Mouse (Mus musculus) limb, embryonic 12.5 days (tissue): ENCODE data around the gene Sdsl. TPM values are rescaled to one million over a fixed set of nuclear protein-coding genes. Genes with fewer than 3 reads are reported as not detected.
A peak's percentile ranks its signal among the peaks of the same experiment; 100 is the strongest.

Experiments
- ATAC-seq: fragments of 200-750 bp; cut with Nextera tagmentation; 2 replicates; pipeline ENCODE4 v1.8.0; 2017; ENCODE audit warnings: low read depth, moderate TSS enrichment; ENCODE audit not compliant: insufficient number of reproducible peaks, insufficient read depth, low FRiP score, low TSS enrichment
- H3K27ac ChIP-seq: fragments of 300-500 bp; sonication (generic); 2 replicates; pipeline ENCODE4 v1.5.1; 2016; ENCODE audit warnings: mild to moderate bottlenecking, moderate library complexity
- H3K27me3 ChIP-seq: fragments of 300-500 bp; sonication (generic); 2 replicates; pipeline ENCODE4 v1.6.1; 2016; ENCODE audit warnings: mild to moderate bottlenecking, moderate library complexity
- H3K36me3 ChIP-seq: fragments of 300-500 bp; sonication (generic); 2 replicates; pipeline ENCODE4 v1.6.1; 2016; ENCODE audit warnings: mild to moderate bottlenecking, moderate library complexity
- H3K4me1 ChIP-seq: fragments of 300-500 bp; sonication (generic); replicated peaks from 2 replicates; pipeline ENCODE4 v1.6.1; 2016
- H3K4me2 ChIP-seq: fragments of 300-500 bp; sonication (generic); 2 replicates; pipeline ENCODE4 v1.6.1; 2016; ENCODE audit warnings: mild to moderate bottlenecking, moderate library complexity
- H3K4me3 ChIP-seq: fragments of 300-500 bp; sonication (generic); replicated peaks from 2 replicates; pipeline ENCODE4 v1.5.1; 2016; ENCODE audit warnings: mild to moderate bottlenecking
- H3K9ac ChIP-seq: fragments of 300-500 bp; sonication (generic); replicated peaks from 2 replicates; pipeline ENCODE4 v1.6.1; 2016; ENCODE audit warnings: mild to moderate bottlenecking, moderate library complexity
- H3K9me3 ChIP-seq: fragments of 300-500 bp; sonication (generic); 2 replicates; pipeline ENCODE4 v1.6.1; 2016; ENCODE audit warnings: mild to moderate bottlenecking, moderate library complexity
- WGBS: fragments of 180-500 bp; shearing (Covaris S2); methylation state at CpG from one replicate; pipeline ENCODE4 v1.1.7; 2016; 5-methylcytosine and 5-hydroxymethylcytosine counted together
- polyA plus RNA-seq: library from polyadenylated mRNA; unstranded; fragments of >200 nt; fragmentation: Nextera tagmentation; extraction: Ambion mirVana; gene quantifications from 2 replicates; pipeline ENCODE4 v1.2.1, GENCODE M21; 2016

The Sdsl gene
- polyA plus RNA-seq = 3.6 and 4.2 TPM in 2 replicates

- H3K27ac ChIP-seq = peak within 1 kb of the TSS; percentile 37; the same call in 1 of the 2 replicates
- H3K4me2 ChIP-seq = no peak within 1 kb of the TSS
- H3K27me3 ChIP-seq = peaks cover 16% of the 10 kb centered on the region
- no peak within 1 kb of the TSS for H3K9ac ChIP-seq
- no peaks in the 10 kb centered on the region for H3K36me3 ChIP-seq
- WGBS = 81% methylated on average over 8 of the region's 8 CpGs
- ATAC-seq = no peak
- peaks cover 4% of the 10 kb centered on the region; the same call in 1 of the 2 replicates for H3K4me1 ChIP-seq
- H3K4me3 ChIP-seq = no peak within 1 kb of the TSS
- no peaks in the 10 kb centered on the region for H3K9me3 ChIP-seq
These were observed at the start of gene Sdsl for GRCm38 (mm10) chr5:120472770-120473169. Sdsl (minus strand) TSS chr5:120472810.

GRCm38 (mm10) chr5:120517552-120517951 lies 44.9 kb upstream of the Sdsl start:
- H3K27ac ChIP-seq = 0 out of 2 replicates have a peak overlapping the region, but pooled peaks have one; percentile 29
- H3K4me3 ChIP-seq = no peak overlapping the region
- no peak for ATAC-seq
- H3K4me2 ChIP-seq = no peak overlapping the region
- no peak overlapping the region for H3K9ac ChIP-seq
- H3K4me1 ChIP-seq = peaks cover 30% of the 10 kb centered on the region
- no peaks in the 10 kb centered on the region for H3K9me3 ChIP-seq
- no peaks in the 10 kb centered on the region for H3K36me3 ChIP-seq
- WGBS = 62% methylated on average over 9 of the region's 9 CpGs
- H3K27me3 ChIP-seq = 0 out of 2 replicates have a peak, but pooled peaks cover 2% of the 10 kb centered on the region

DNA sequence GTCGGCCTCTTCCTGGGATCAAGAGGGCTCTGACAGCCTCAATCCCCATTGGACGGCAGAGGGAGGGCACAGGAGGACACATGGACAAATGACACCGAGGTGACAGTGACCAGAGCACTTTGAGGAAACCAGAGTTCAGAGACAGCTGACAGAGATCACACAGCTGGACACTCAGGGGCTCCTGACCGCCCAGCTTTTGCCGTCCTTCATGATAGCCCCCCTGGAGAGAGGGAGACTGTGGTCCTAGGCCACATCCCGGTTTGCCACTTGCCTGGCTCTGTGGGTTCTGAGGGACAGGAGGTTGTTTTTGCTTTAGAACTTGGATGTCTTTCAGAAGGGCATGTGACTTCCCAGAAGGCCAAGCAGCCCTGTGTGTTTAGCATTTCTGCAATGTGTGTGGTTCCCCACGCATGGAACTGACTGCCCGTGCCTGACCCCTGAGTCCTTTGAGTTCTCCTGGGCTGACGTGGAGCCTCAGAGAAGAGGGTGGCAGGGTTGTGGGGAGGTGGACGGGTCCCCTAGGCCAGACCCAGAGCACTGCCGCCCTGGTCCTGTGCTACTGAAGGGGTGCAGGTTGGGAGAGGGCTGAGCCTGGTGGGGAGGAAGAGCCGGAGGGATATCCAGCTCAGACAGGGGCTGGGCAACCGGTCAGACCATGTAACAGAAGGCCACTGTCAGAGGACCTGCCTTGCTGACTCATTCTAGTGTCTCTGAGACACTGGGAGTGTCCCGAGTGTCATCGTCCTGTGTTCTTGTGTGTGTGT lies 43.8 kb upstream of the Sdsl start:
- Histone ChIP-seq H3K9me3 (no peaks in the 10 kb centered on the region), H3K36me3 (no peaks in the 10 kb centered on the region), H3K4me3 (no peak overlapping the region), H3K4me1 (peaks cover 35% of the 10 kb centered on the region), H3K27ac (no peak overlapping the region), H3K4me2 (no peak overlapping the region), H3K9ac (no peak overlapping the region), H3K27me3 (peaks cover 10% of the 10 kb centered on the region)
- WGBS = 52% methylated on average over 15 of the region's 15 CpGs
- ATAC-seq = no peak

DNA sequence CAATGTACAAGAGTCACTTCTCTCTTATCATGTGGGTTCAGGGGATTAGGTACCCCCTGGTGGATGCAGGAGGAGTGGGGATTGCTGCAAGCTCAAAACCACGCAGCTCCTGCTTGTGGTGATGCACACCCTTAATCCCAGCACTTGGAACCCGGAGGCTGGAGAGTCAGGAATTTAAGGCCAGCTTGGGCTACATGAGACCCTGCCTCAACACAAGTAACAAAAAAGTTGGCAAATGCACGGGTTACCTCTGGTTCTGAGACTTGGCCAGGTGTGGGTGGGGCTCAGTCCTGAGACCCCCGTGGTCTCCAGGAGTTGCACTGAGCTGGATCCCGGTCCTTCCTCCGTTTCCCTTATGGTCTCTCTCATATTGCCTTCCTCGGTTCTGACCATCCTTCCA lies 42.8 kb upstream of the Sdsl start:
- Histone ChIP-seq H3K36me3 (no peaks in the 10 kb centered on the region), H3K9me3 (no peaks in the 10 kb centered on the region), H3K27me3 (peaks cover 10% of the 10 kb centered on the region), H3K4me2 (no peak overlapping the region), H3K9ac (no peak overlapping the region), H3K27ac (peak overlapping the region; percentile 66), H3K4me3 (no peak overlapping the region), H3K4me1 (peaks cover 42% of the 10 kb centered on the region)
- WGBS = 75% methylated on average over 7 of the region's 7 CpGs
- no peak for ATAC-seq

GRCm38 (mm10) chr5:120514754-120515153 lies 42.1 kb upstream of the Sdsl start:
- Histone ChIP-seq H3K4me1 (peaks cover 42% of the 10 kb centered on the region), H3K27ac (peak overlapping the region; percentile 66)

DNA sequence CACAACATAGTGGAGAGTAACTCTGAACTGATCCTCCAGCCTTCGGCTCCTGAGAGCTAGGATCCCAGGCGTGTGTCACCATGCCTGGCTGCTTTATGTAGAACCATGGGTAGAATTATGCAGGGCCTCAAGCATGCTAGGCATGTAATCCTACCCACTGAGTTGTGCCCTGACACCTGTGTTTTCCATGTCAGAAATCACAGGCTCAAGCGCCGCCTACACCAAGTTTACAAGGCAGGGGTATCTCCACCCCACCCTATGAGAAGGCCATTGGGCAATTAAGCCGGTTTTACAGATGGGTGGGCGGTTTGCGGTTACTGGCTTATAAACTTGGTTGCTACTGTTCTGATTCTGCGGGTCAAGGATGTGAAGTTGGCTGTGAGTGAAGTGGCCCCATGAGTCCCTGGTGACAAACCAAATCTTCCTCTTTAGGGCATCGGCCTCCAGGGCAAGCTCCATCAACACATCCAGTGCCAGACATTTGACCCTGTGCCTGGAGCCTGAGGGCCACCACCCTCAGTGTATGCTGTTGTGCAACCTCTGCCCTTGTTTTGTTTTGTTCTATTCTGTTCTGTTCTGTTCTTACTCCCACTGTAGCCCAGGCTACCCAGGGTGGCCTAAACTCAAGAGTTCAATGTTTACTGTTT lies 41.5 kb upstream of the Sdsl start:
- Histone ChIP-seq H3K36me3 (no peaks in the 10 kb centered on the region), H3K4me1 (peaks cover 42% of the 10 kb centered on the region), H3K9me3 (no peaks in the 10 kb centered on the region), H3K4me2 (no peak overlapping the region), H3K4me3 (no peak overlapping the region), H3K27me3 (peaks cover 10% of the 10 kb centered on the region), H3K9ac (no peak overlapping the region), H3K27ac (peak overlapping the region; percentile 66)
- ATAC-seq = no peak
- whole genome bisulfite sequencing = 52% methylated on average over 9 of the region's 9 CpGs

More at GRCm38 (mm10) chr5:120514754-120515153, 42.1 kb upstream of the Sdsl start:
- H3K27me3 ChIP-seq = peaks cover 10% of the 10 kb centered on the region
- H3K4me3 ChIP-seq = no peak overlapping the region
- no peaks in the 10 kb centered on the region for H3K9me3 ChIP-seq
- H3K36me3 ChIP-seq = no peaks in the 10 kb centered on the region
- WGBS = 9% methylated on average over 4 of the region's 4 CpGs
- no peak for ATAC-seq
- no peak overlapping the region; the same call in 1 of the 2 replicates for H3K9ac ChIP-seq
- H3K4me2 ChIP-seq = no peak overlapping the region

DNA sequence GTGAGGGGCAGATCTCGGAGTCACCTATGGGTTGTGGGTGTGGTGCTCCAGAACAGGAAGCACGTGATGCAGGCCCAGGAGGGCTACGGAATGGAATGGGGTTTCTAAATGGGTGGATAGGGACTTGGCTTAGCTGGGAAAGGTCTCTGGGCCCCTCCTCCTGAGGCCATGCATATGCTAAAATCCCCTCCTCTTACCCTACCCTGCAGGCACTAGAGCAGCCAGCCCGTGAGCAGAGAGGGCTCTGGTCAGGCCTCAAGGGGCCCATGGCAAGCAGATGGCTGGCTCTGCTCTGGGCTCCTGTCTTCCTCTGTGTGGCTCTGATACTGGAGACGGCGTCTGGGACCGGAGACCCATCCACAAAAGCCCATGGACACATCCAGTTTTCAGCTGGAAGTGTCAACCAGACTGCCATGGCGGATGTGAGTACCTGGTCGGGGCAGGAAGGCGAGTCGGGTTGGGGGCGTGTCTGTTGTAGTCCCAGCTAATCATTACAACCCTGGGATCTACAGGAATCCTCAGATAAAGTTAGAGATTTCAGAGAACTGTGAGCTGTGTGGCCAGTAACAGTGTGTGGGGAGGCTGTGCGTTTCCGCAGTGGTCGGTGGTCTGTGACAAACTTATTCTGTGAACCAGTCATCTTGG lies 40.4 kb upstream of the Sdsl start:
- H3K4me3 ChIP-seq = no peak overlapping the region
- H3K9ac ChIP-seq = no peak overlapping the region
- H3K4me2 ChIP-seq = no peak overlapping the region
- ATAC-seq = no peak
- H3K27ac ChIP-seq = no peak overlapping the region
- no peaks in the 10 kb centered on the region for H3K36me3 ChIP-seq
- peaks cover 10% of the 10 kb centered on the region for H3K27me3 ChIP-seq
- H3K9me3 ChIP-seq = no peaks in the 10 kb centered on the region
- H3K4me1 ChIP-seq = peaks cover 42% of the 10 kb centered on the region
- 42% methylated on average over 15 of the region's 15 CpGs for WGBS

- Histone ChIP-seq H3K4me1 (peaks cover 42% of the 10 kb centered on the region), H3K4me2 (peak overlapping the region; percentile 69), H3K9me3 (no peaks in the 10 kb centered on the region), H3K4me3 (peak overlapping the region; percentile 51), H3K27ac (no peak overlapping the region), H3K36me3 (no peaks in the 10 kb centered on the region), H3K9ac (peak overlapping the region; percentile 44; the same call in 1 of the 2 replicates), H3K27me3 (peaks cover 10% of the 10 kb centered on the region)
- 30% methylated on average over 14 of the region's 14 CpGs for WGBS
- ATAC-seq = no peak
These were observed 39.1 kb upstream of the Sdsl start for GRCm38 (mm10) chr5:120511643-120512220.

DNA sequence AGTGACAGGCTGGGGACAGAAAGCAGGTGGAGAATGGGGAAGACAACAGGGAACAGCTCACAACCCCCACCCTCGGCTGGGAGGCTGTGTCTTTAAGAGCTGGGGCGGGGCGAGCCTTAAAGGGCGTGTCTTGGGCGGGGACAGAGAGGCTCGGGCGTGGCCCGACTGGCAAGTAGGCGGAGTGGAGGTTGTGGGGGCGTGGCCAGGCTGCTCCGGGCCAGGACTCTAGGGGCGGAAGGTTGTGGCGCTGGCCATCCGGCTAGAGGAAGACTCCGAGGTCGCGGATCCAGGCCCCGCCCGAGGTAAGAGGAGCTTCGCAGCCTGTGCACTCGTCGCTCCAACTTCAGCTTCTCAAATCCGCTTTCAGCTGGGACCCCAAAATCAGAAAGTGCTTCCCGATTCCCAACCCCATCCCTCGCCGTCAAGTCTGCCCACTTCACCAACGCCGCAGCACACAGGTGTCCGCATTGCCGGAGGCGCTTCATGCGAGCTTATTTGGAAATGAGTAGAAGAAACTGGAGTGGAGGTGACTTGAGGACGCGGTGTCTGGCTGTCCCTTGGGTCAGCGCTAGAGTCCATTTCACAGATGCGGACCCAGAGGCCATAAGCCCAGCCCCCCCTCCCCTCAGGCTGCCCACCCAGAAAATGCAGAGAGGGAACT lies 38.5 kb upstream of the Sdsl start, which contains the start of gene Slc8b1:
Gene Slc8b1, plus strand, starts transcription at position 187 of the 661 bp plus-strand sequence.
- Histone ChIP-seq H3K27me3 (peaks cover 8% of the 10 kb centered on the region), H3K36me3 (no peaks in the 10 kb centered on the region), H3K9ac (peak within 1 kb of the TSS; percentile 44; the same call in 1 of the 2 replicates), H3K4me3 (peak within 1 kb of the TSS; percentile 51), H3K4me1 (peaks cover 45% of the 10 kb centered on the region), H3K27ac (no peak within 1 kb of the TSS), H3K9me3 (no peaks in the 10 kb centered on the region), H3K4me2 (peak within 1 kb of the TSS; percentile 69)
- peak; percentile 80 for ATAC-seq
- WGBS = 2% methylated on average over 36 of the region's 36 CpGs

DNA sequence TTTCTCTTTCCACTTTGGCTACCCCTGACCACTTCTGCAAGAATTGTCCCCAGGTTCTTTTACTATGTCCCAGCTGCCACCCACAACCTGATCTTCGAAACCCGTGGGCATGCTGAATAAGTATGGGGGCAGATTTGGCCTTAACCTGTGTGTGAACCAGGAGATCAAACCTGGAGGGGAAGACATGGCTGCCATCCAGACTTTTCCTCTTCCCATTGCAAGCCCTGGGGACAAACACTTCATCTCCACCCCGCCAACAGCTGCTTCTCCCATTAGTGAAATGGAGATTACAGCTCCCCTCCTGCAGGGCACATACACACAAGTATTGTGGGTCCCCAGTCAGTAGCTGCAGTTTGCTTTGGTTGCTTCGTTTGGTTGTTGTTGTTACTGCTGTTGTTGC lies 34.7 kb upstream of the Sdsl start:
- H3K9me3 ChIP-seq = no peaks in the 10 kb centered on the region
- H3K4me3 ChIP-seq = no peak overlapping the region
- no peak overlapping the region for H3K4me2 ChIP-seq
- H3K36me3 ChIP-seq = no peaks in the 10 kb centered on the region
- H3K27me3 ChIP-seq = peaks cover 7% of the 10 kb centered on the region
- H3K4me1 ChIP-seq = peaks cover 32% of the 10 kb centered on the region
- H3K9ac ChIP-seq = no peak overlapping the region
- ATAC-seq = no peak
- no peak overlapping the region for H3K27ac ChIP-seq
- WGBS = 55% methylated on average over 4 of the region's 4 CpGs
